In genomic region chr7:98051980-98052379, GRCm38 (mm10) we compare ENCODE assay signal across 8 mouse cellular contexts.
A peak's percentile ranks its signal among the peaks of the same experiment; 100 is the strongest.
DNase-seq lines count a peak whose midpoint lies in the region; ATAC-seq lines count a peak whose summit lies in the region.

No protein-coding gene starts in this region.

- ATAC-seq in frontal cortex, adult (ENCODE audit: low TSS enrichment) = peak; percentile 55; the same call in 1 of the 2 replicates
- peak; percentile 60 for ATAC-seq in megakaryocyte, adult 5-6 weeks (ENCODE audit: poor library complexity, severe bottlenecking)

- DNase-seq in frontal cortex, postnatal 25 days (ENCODE audit: low spot score in 2 of 2) = no peak
- peak; percentile 64 for DNase-seq in retina, postnatal 1 day
- DNase-seq in retina, embryonic 14.5 days (ENCODE audit: low spot score) = no peak
- DNase-seq in embryo, embryonic 10.5 days (ENCODE audit: low spot score) = peak; percentile 76
- peak; percentile 51 to 70 for DNase-seq in kidney, postnatal 25 days
- peak; percentile 83 for DNase-seq in thymus, postnatal 4 days

Comparison
In these comparisons a context has a peak if more than half of its experiments do, and no peak if none do; other contexts are left out.
1. DNase-seq: peak in retina, postnatal 1 day (single experiment), embryo, embryonic 10.5 days (single experiment), kidney, postnatal 25 days (2 of 2) and thymus, postnatal 4 days (single experiment); none in frontal cortex, postnatal 25 days (0 of 2) and retina, embryonic 14.5 days (single experiment).